Mouse (Mus musculus): ENCODE measurements at regions not wholly inside any gene's neighbourhood (a gene's known extent, or its start where the extent isn't known, plus 50 kb on each side); places are given as distances from the start of the nearest gene placed in this dataset.

DNA sequence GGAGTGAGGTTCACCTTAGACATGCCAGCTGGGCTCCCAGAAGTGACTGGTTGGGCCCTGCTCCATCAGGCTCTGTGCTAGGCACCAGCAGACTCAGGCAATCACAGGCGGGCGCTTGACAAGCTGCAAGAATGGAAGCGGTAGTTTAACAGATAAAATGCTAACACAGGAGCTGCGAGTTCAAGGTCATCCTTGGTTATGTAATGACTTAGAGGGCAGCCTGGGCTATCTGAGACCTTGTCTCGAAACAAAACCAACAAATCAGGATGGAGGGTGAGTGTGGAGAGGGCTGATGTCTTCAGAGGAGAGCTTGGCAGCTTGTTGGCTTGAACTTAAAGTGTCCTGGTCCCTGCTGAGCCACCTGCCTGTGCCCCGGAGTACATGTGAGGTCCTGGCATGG is 107.6 kb downstream of the Vegfa start:
- TF ChIP-seq POLR2A (IDR thresholded peaks at IDR 0.05; ENCODE audit: extremely low read depth, insufficient read depth, low read length), result no peak
- TF ChIP-seq CTCF (IDR thresholded peaks at IDR 0.05; ENCODE audit: low read depth, low read length), result no peak

Measured in liver, adult 2 months (tissue).